ENCODE assay signal across 8 mouse cellular contexts in genomic region chr5:122644111-122644607, GRCm38 (mm10). TPM values are rescaled to one million over a fixed set of nuclear protein-coding genes. Genes with fewer than 3 reads are reported as not detected.
DNase-seq lines count a peak whose midpoint lies in the region; ATAC-seq lines count a peak whose summit lies in the region.

No protein-coding gene starts in this region.

- H3K4me1 ChIP-seq in intestine, embryonic 15.5 days (replicated peaks), result 0 out of 2 replicates have a peak, but pooled peaks cover 4% of the 10 kb centered on the region
- 0 out of 2 replicates have a peak, but pooled peaks cover 4% of the 10 kb centered on the region for H3K4me1 ChIP-seq in stomach, embryonic 16.5 days (ENCODE audit: control insufficient read depth, insufficient read depth, low read length)

- H3K4me2 ChIP-seq in intestine, embryonic 15.5 days (replicated peaks), result peak overlapping the region; percentile 17
- peak overlapping the region; percentile 28 for H3K4me2 ChIP-seq in stomach, embryonic 16.5 days (ENCODE audit: low read depth, low read length)

- no peak overlapping the region for H3K9ac ChIP-seq in intestine, embryonic 15.5 days
- peak overlapping the region; percentile 52 for H3K9ac ChIP-seq in stomach, embryonic 16.5 days (ENCODE audit: low read length)

- H3K4me3 ChIP-seq in intestine, embryonic 15.5 days (replicated peaks), result peak overlapping the region; percentile 3; the same call in 1 of the 2 replicates
- H3K4me3 ChIP-seq in stomach, embryonic 16.5 days (replicated peaks; ENCODE audit: low read length), result peak overlapping the region; percentile 21

- DNase-seq in layer of hippocampus, adult 9-11 months, result peak; percentile 76
- no peak for DNase-seq in layer of hippocampus, postnatal 25 days (ENCODE audit: extremely low spot score in 1 of 2, low spot score in 1 of 2)
- peak; percentile 61 for DNase-seq in MEL-GATA-1-ER (ENCODE audit: extremely low read depth, low read depth)
- no peak for DNase-seq in frontal cortex, postnatal 36 days (ENCODE audit: low spot score in 2 of 2)

- H3K36me3 ChIP-seq in intestine, embryonic 15.5 days, result no peaks in the 10 kb centered on the region
- no peaks in the 10 kb centered on the region for H3K36me3 ChIP-seq in stomach, embryonic 16.5 days (ENCODE audit: control insufficient read depth, insufficient read depth, low read length)

- H3K9me3 ChIP-seq in intestine, embryonic 15.5 days, result no peaks in the 10 kb centered on the region
- H3K9me3 ChIP-seq in stomach, embryonic 16.5 days (replicated peaks; ENCODE audit: control insufficient read depth, low read length), result no peaks in the 10 kb centered on the region

- peak; percentile 75 for ATAC-seq in common myeloid progenitor, adult 5-6 weeks (replicated peaks; ENCODE audit: low read depth, poor library complexity, severe bottlenecking)
- no peak for ATAC-seq in intestine, embryonic 15.5 days
- ATAC-seq in megakaryocyte, adult 5-6 weeks (ENCODE audit: poor library complexity, severe bottlenecking), result peak; percentile 85
- peak; percentile 25; the same call in 1 of the 2 replicates for ATAC-seq in stomach, embryonic 16.5 days (ENCODE audit: insufficient read depth, low FRiP score)

- no peak overlapping the region for H3K27ac ChIP-seq in intestine, embryonic 15.5 days
- H3K27ac ChIP-seq in stomach, embryonic 16.5 days (ENCODE audit: low read length), result peak overlapping the region; percentile 38

- WGBS in intestine, embryonic 15.5 days, result 49% methylated on average over 15 of the region's 15 CpGs
- WGBS in stomach, embryonic 16.5 days, result 59% methylated on average over 15 of the region's 15 CpGs

- H3K27me3 ChIP-seq in intestine, embryonic 15.5 days (replicated peaks), result no peaks in the 10 kb centered on the region
- H3K27me3 ChIP-seq in stomach, embryonic 16.5 days (ENCODE audit: control insufficient read depth, insufficient read depth, low read length), result no peaks in the 10 kb centered on the region

RNA-seq across cellular contexts. Expression of gene P2rx7, which starts 0.4 kb away (rescaled TPM):
- total RNA-seq in layer of hippocampus, postnatal 25 days (2021), result 10 to 100 TPM in 1 of 2 experiments, 1 to 10 TPM in 1; 7.0 to 10.8 TPM
- total RNA-seq in common myeloid progenitor, adult 5-6 weeks (2017), result 5.2 and 5.3 TPM in 2 replicates
- 2.5 and 3.2 TPM in 2 replicates for polyA plus RNA-seq in intestine, embryonic 15.5 days (2015; fragmentation: Nextera tagmentation; extraction: Ambion mirVana)
- total RNA-seq in megakaryocyte, adult 5-6 weeks (2015), result 35.5 and 35.6 TPM in 2 replicates
- 61.2 and 76.5 TPM in 2 replicates for total RNA-seq in megakaryocyte, adult 5-6 weeks (2017)
- polyA plus RNA-seq in stomach, embryonic 16.5 days (2015; fragmentation: Nextera tagmentation; extraction: Ambion mirVana), result 2.8 and 3.3 TPM in 2 replicates

RNA-seq across cellular contexts. Expression of gene Ift81, which starts 29.8 kb away (rescaled TPM):
- total RNA-seq in layer of hippocampus, postnatal 25 days (2021), result 10 to 100 TPM; 34.5 to 37.4 TPM
- 6.1 and 19.6 TPM in 2 replicates for total RNA-seq in common myeloid progenitor, adult 5-6 weeks (2017)
- 23.1 and 28.8 TPM in 2 replicates for polyA plus RNA-seq in intestine, embryonic 15.5 days (2015; fragmentation: Nextera tagmentation; extraction: Ambion mirVana)
- total RNA-seq in megakaryocyte, adult 5-6 weeks (2015), result 4.9 and 6.2 TPM in 2 replicates
- total RNA-seq in megakaryocyte, adult 5-6 weeks (2017), result 3.7 and 3.8 TPM in 2 replicates
- polyA plus RNA-seq in stomach, embryonic 16.5 days (2015; fragmentation: Nextera tagmentation; extraction: Ambion mirVana), result 28.5 and 36.0 TPM in 2 replicates

Comparison
In these comparisons a context has a peak if more than half of its experiments do, and no peak if none do; other contexts are left out.
1. DNase-seq: peak in layer of hippocampus, adult 9-11 months (single experiment) and MEL-GATA-1-ER (single experiment); none in layer of hippocampus, postnatal 25 days (0 of 2) and frontal cortex, postnatal 36 days (0 of 2).